Mouse (Mus musculus) forebrain, embryonic 11.5 days (tissue): Measurements from ENCODE around the gene Mtmr10. TPM values are rescaled to one million over a fixed set of nuclear protein-coding genes. Genes with fewer than 3 reads are reported as not detected.
A peak's percentile ranks its signal among the peaks of the same experiment; 100 is the strongest.

Source experiments
- ATAC-seq: fragments of 200-750 bp; cut with Nextera tagmentation; replicated peaks from 2 replicates; pipeline ENCODE4 v1.8.0; 2017; ENCODE audit warnings: moderate TSS enrichment; ENCODE audit not compliant: low FRiP score
- DNase-seq: peaks from one replicate; pipeline ENCODE4 v3.0.0-alpha.2; 2017; ENCODE audit warnings: low spot score
- H3K27ac ChIP-seq: fragments of 300-500 bp; sonication (generic); 2 replicates; pipeline ENCODE4 v1.5.1; 2014; ENCODE audit warnings: low read depth, low read length
- H3K27me3 ChIP-seq: fragments of 300-500 bp; sonication (generic); 2 replicates; pipeline ENCODE4 v1.6.1; 2014; ENCODE audit warnings: mild to moderate bottlenecking, low read length, mixed read lengths; ENCODE audit not compliant: control insufficient read depth, insufficient read depth
- H3K36me3 ChIP-seq: fragments of 300-500 bp; sonication (generic); 2 replicates; pipeline ENCODE4 v1.6.1; 2014; ENCODE audit warnings: mild to moderate bottlenecking, low read length, moderate library complexity, mixed read lengths; ENCODE audit not compliant: control insufficient read depth, insufficient read depth
- H3K4me1 ChIP-seq: fragments of 300-500 bp; sonication (generic); replicated peaks from 2 replicates; pipeline ENCODE4 v1.6.1; 2014; ENCODE audit warnings: low read length, mixed read lengths; ENCODE audit not compliant: control insufficient read depth, insufficient read depth
- H3K4me2 ChIP-seq: fragments of 300-500 bp; sonication (generic); 2 replicates; pipeline ENCODE4 v1.6.1; 2014; ENCODE audit warnings: low read depth, mild to moderate bottlenecking, low read length, moderate library complexity, mixed read lengths; ENCODE audit not compliant: severe bottlenecking
- H3K4me3 ChIP-seq: fragments of 300-500 bp; sonication (generic); 2 replicates; pipeline ENCODE4 v1.5.1; 2014; ENCODE audit warnings: low read depth, low read length
- H3K9ac ChIP-seq: fragments of 300-500 bp; sonication (generic); 2 replicates; pipeline ENCODE4 v1.6.1; 2014; ENCODE audit warnings: low read length
- H3K9me3 ChIP-seq: fragments of 300-500 bp; sonication (generic); 2 replicates; pipeline ENCODE4 v1.6.1; 2016; ENCODE audit warnings: low read length, mixed read lengths; ENCODE audit not compliant: control insufficient read depth
- WGBS: fragments of 180-500 bp; shearing (Covaris S2); extraction: QIAGEN DNeasy Blood & Tissue Kit; methylation state at CpG from one replicate; pipeline ENCODE4 v1.1.7; 2014; 5-methylcytosine and 5-hydroxymethylcytosine counted together
- polyA plus RNA-seq: library from polyadenylated mRNA; unstranded; fragments of >200 nt; fragmentation: Nextera tagmentation; extraction: Ambion mirVana; gene quantifications from 2 replicates; pipeline ENCODE4 v1.2.1, GENCODE M21; 2014

The Mtmr10 gene
- polyA plus RNA-seq, 1 experiment from 2014 or later: 13.8 TPM

DNA sequence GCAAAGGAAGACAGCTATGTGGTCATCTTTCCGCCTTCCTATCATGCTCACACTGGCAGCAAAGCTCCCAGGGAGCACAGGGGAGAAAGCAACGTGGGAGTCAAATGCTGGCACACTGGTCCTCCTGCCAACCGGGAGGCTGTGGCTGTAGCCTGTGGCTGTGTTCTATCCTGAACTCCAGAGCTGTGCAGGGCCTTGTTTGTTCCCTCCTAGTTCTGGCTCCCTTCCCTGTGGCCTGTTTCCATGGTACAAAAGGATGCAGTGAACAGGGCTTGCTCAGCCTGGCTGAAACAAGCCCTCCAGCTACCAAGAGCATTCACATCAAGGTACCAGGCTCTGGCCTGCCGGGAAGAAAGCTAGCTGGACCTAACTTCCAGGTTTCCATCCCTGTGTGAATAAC is 63.6 kb downstream of the Mtmr10 start:
- Histone ChIP-seq H3K36me3 (no peaks in the 10 kb centered on the region; the same call in 1 of the 2 replicates), H3K9ac (no peak overlapping the region), H3K4me2 (no peak overlapping the region), H3K4me3 (no peak overlapping the region), H3K9me3 (no peaks in the 10 kb centered on the region), H3K27me3 (no peaks in the 10 kb centered on the region), H3K27ac (no peak overlapping the region), H3K4me1 (peaks cover 8% of the 10 kb centered on the region; the same call in 1 of the 2 replicates)
- ATAC-seq (no peak), DNase-seq (no peak)
- 82% methylated on average over 4 of the region's 4 CpGs for WGBS

GRCm38 (mm10) chr7:64354206-64354605 is 66.8 kb downstream of the Mtmr10 start:
- Histone ChIP-seq H3K9me3 (no peaks in the 10 kb centered on the region), H3K4me2 (no peak overlapping the region), H3K27me3 (no peaks in the 10 kb centered on the region), H3K36me3 (no peaks in the 10 kb centered on the region; the same call in 1 of the 2 replicates), H3K9ac (no peak overlapping the region), H3K4me1 (peaks cover 8% of the 10 kb centered on the region; the same call in 1 of the 2 replicates), H3K4me3 (no peak overlapping the region), H3K27ac (no peak overlapping the region)
- WGBS: 49% methylated on average over 14 of the region's 14 CpGs
- DNase-seq (no peak), ATAC-seq (0 out of 2 replicates have a peak, but pooled peaks have one; percentile 8)

GRCm38 (mm10) chr7:64356661-64357060 is 69.2 kb downstream of the Mtmr10 start:
- no peak for ATAC-seq
- 88% methylated on average over 5 of the region's 5 CpGs for WGBS

DNA sequence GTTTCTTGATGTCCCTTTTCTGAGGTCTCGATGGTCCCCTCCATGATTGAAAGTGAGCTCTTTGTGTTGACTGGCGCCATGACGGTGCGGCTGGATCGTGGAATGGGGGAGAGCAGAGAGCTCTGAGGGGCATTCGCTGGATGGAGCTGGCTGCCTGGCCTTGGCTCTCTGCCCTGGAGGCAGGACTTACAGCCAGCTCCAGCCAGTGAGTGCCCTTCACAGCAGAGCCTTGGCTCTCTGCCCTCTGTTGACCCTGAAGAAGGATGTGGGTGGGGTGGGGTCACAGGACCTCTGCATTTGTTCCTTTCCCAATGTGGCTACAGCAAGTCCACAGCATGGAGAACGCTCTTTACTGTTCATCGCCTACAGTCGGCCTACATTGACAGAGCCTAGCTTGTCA is 70.0 kb downstream of the Mtmr10 start:
- Histone ChIP-seq H3K9me3 (no peaks in the 10 kb centered on the region), H3K9ac (no peak overlapping the region), H3K4me1 (peaks cover 8% of the 10 kb centered on the region; the same call in 1 of the 2 replicates), H3K27me3 (no peaks in the 10 kb centered on the region), H3K4me3 (no peak overlapping the region), H3K27ac (no peak overlapping the region), H3K4me2 (no peak overlapping the region), H3K36me3 (peaks cover 3% of the 10 kb centered on the region; the same call in 1 of the 2 replicates)
- 94% methylated on average over 9 of the region's 9 CpGs for WGBS
- ATAC-seq (no peak), DNase-seq (no peak)

More at GRCm38 (mm10) chr7:64356661-64357060, 69.2 kb downstream of the Mtmr10 start:
- H3K4me3 ChIP-seq: no peak overlapping the region
- H3K4me1 ChIP-seq: peaks cover 8% of the 10 kb centered on the region; the same call in 1 of the 2 replicates
- no peaks in the 10 kb centered on the region for H3K27me3 ChIP-seq
- H3K9me3 ChIP-seq: no peaks in the 10 kb centered on the region
- DNase-seq: no peak
- no peak overlapping the region for H3K27ac ChIP-seq
- H3K9ac ChIP-seq: no peak overlapping the region
- H3K36me3 ChIP-seq: no peaks in the 10 kb centered on the region; the same call in 1 of the 2 replicates
- H3K4me2 ChIP-seq: no peak overlapping the region

DNA sequence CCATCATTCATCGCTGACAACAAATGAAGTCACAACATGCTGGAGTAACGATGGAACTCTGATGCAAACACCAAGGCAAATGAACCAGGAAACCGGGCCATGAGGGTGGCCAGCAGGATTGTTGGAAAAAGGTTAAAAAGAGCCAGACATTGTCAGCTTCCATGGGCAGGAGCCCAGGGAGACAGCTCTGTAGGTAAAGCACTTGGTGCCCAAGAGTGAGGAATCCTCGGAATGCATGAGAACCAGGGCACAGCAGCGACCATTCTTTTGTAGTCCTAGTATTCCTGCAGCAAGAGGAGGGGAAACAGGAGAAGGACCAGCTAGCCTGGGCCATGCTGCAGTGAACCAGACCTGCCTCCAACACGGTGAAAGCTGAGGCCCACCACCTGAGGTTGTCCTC is 71.2 kb downstream of the Mtmr10 start:
- Histone ChIP-seq H3K9ac (no peak overlapping the region), H3K4me1 (peaks cover 8% of the 10 kb centered on the region; the same call in 1 of the 2 replicates), H3K4me2 (no peak overlapping the region), H3K9me3 (no peaks in the 10 kb centered on the region), H3K27me3 (no peaks in the 10 kb centered on the region), H3K4me3 (no peak overlapping the region), H3K27ac (no peak overlapping the region), H3K36me3 (peaks cover 4% of the 10 kb centered on the region; the same call in 1 of the 2 replicates)
- DNase-seq (no peak), ATAC-seq (no peak)
- 87% methylated on average over 6 of the region's 6 CpGs for WGBS

GRCm38 (mm10) chr7:64359943-64360585 is 72.6 kb downstream of the Mtmr10 start:
- Histone ChIP-seq H3K9me3 (no peaks in the 10 kb centered on the region), H3K4me2 (no peak overlapping the region), H3K27ac (no peak overlapping the region), H3K9ac (no peak overlapping the region), H3K36me3 (peaks cover 4% of the 10 kb centered on the region; the same call in 1 of the 2 replicates), H3K27me3 (no peaks in the 10 kb centered on the region), H3K4me1 (no peaks in the 10 kb centered on the region), H3K4me3 (no peak overlapping the region)
- no peak for DNase-seq
- 88% methylated on average over 20 of the region's 20 CpGs for WGBS
- ATAC-seq: no peak

- Histone ChIP-seq H3K4me1 (no peaks in the 10 kb centered on the region), H3K27me3 (no peaks in the 10 kb centered on the region), H3K9ac (no peak overlapping the region), H3K4me3 (no peak overlapping the region), H3K27ac (no peak overlapping the region), H3K4me2 (no peak overlapping the region), H3K36me3 (peaks cover 4% of the 10 kb centered on the region; the same call in 1 of the 2 replicates), H3K9me3 (no peaks in the 10 kb centered on the region)
- WGBS: 76% methylated on average over 3 of the region's 3 CpGs
- no peak for ATAC-seq
- DNase-seq: no peak
Measured at GRCm38 (mm10) chr7:64360586-64360945, 73.1 kb downstream of the Mtmr10 start.

GRCm38 (mm10) chr7:64365863-64366262 is 78.4 kb downstream of the Mtmr10 start:
- ATAC-seq (no peak), DNase-seq (no peak)
- H3K4me3 ChIP-seq: no peak overlapping the region
- no peak overlapping the region for H3K4me2 ChIP-seq
- no peaks in the 10 kb centered on the region for H3K27me3 ChIP-seq
- no peak overlapping the region for H3K27ac ChIP-seq
- no peak overlapping the region for H3K9ac ChIP-seq
- no peaks in the 10 kb centered on the region for H3K4me1 ChIP-seq
- peaks cover 4% of the 10 kb centered on the region; the same call in 1 of the 2 replicates for H3K36me3 ChIP-seq
- no peaks in the 10 kb centered on the region for H3K9me3 ChIP-seq
- WGBS: 94% methylated on average over 5 of the region's 5 CpGs

DNA sequence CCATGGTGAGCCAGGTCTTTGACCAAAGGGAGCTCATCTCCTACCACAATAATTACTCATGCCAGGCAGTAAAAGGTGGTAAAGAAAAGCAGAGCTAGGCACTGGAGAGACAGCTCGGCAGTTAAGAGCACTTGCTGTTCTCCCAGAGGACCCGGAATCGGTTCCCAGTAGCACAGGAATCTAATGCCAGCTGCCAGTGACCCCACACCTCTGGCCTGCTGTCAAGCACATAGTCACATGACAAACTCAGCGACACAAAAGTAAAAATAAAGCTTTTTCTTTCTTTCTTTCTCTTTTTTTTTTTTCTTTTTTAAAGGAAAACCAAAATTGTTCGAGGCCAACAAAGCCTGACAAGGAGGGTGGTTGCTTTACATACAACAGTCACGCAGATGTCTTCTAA is 82.4 kb downstream of the Mtmr10 start:
- H3K9me3 ChIP-seq: no peaks in the 10 kb centered on the region
- no peaks in the 10 kb centered on the region for H3K27me3 ChIP-seq
- H3K36me3 ChIP-seq: no peaks in the 10 kb centered on the region; the same call in 1 of the 2 replicates
- DNase-seq: no peak
- H3K4me1 ChIP-seq: no peaks in the 10 kb centered on the region
- 88% methylated on average over 6 of the region's 6 CpGs for WGBS
- no peak overlapping the region for H3K9ac ChIP-seq
- H3K4me3 ChIP-seq: no peak overlapping the region
- no peak for ATAC-seq
- H3K27ac ChIP-seq: no peak overlapping the region
- no peak overlapping the region for H3K4me2 ChIP-seq
